Mouse (Mus musculus) A20 (cell line): ENCODE data around the gene Arl6ip1.
A peak's percentile ranks its signal among the peaks of the same experiment; 100 is the strongest.

ENCODE experiments used
- DNase-seq: peaks from one replicate; pipeline ENCODE4 v3.0.0-alpha.2; 2011; ENCODE audit warnings: low read depth, low spot score

Gene Arl6ip1

GRCm38 (mm10) chr7:118116787-118117538 lies 12.5 kb downstream of the Arl6ip1 start:
- no peak for DNase-seq

DNA sequence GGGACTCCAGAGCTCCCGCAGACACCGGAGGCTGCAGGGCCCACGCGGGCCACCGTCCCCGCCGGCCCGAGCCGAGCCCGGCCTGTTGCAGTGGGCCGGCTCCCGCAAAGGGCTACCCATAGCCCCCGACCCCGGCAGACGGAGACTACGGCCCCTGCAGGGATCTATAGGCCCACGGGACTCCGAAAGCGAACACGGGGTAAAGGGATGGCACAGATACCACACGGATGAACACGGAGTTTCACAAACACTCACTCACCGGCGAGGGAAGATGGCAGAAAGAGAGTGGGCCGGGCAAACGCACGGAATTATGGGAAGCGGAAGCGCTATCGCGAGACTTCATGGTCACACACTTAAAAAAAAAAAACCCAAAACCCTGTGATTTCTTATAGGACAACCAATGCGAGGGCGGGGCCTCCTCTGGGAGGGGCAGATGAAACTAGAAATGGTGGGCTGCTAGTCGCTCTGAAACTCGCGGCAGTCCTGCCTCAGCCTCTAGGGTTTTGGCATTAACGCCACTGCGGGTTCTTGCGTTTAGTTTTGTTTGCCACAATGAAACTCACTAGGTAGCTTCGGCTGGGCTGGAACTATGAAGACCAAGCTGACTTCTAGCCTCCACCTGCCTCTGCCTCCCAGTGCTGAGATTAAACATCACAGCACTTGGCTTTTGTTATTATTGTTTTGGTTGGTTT lies 13.4 kb downstream of the Arl6ip1 start, which contains the start of gene Rps15a:
Gene Rps15a (minus strand): TSS at position 312 of the 692 bp plus-strand sequence.
- peak; percentile 96 for DNase-seq

- DNase-seq, result no peak
Measured at GRCm38 (mm10) chr7:118115533-118115876, 14.0 kb downstream of the Arl6ip1 start.

- no peak for DNase-seq
Measured at GRCm38 (mm10) chr7:118113541-118114297, 15.7 kb downstream of the Arl6ip1 start.

DNA sequence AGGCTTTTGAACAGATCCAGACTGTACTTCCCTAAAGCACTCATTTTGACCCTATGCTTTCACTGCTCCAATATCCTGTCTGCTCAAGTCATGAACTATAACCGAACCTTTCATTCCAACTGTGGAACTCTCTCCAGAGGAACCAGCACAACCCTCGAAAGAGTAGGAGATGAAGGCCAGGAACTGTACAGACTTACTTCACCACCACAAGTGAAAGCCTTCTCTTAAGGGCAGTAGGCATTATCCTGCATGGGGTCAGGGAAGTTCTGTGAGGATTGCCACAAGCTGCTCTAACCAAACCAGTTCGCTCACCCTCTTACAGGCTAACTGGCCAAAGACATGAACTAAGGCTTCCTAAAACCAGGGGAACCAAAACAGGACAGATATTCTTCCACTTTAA lies 18.3 kb downstream of the Arl6ip1 start:
- DNase-seq, result no peak

GRCm38 (mm10) chr7:118107671-118108070 lies 21.8 kb downstream of the Arl6ip1 start:
- no peak for DNase-seq

DNA sequence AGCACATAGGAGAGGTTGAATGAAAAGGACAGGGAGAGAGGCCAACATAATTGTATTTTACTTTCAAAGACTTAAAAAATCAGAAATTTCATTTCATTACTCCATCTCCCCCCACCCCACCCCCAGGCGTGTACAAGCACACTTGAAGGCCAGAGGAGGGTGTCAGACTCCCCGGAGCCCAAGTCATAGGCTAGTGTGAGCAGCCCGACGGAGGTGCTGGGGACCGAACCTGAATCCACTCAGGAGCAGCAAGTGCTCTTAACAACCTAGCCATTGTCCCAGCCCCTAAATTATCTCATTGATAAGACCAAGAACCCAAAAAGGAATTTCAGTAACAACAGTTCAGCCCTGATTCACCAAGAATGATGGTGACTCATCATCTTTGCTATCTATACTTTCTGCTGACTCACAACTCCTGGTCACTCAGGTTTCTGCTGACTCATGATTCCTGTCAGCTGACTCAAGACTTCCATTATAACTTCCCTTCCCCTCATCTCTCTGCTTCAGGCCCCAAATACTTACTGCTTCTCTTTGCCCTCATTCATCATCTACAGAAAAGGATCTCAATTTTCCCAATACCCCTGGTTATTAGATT lies 24.9 kb downstream of the Arl6ip1 start:
- no peak for DNase-seq

- DNase-seq, result no peak
Measured at GRCm38 (mm10) chr7:118103462-118104379, 25.7 kb downstream of the Arl6ip1 start.

DNA sequence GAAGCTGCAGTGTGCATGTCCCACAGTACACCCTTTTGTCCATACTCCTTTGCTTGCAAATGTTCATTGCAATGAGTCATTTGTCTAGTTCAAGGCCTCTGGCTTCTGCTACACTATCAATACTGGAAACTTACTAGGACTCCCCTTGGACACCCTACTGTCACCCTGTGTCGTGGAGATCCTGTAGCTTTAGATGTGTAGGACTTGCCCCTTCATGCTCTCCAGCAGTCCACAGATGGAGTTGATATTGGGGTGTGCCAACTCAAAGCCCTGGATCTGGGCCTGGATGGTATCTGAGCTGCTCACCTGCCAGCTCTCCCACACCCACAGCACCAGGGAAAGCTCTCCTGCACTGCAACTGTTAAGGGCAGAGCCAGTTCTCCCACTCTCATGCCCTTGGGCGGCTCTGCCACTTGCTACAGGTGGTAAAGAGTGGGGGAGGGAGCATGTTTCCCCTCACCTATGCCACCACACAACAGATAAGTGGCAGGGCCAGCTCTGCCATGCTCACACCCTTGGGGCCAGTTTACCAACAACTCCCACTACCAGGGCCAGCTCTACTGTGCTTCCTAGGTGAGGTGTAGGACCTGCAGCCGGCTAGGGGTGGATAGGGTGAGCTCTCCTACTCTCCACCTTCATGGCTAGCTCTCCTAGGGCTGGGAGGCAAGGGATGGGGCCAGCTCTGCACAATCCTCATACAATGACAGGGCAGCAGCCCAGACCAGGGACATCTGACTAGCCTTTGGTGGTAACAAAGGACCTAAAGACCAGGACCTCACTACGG lies 26.6 kb downstream of the Arl6ip1 start:
- DNase-seq, result peak; percentile 43

- peak; percentile 68 for DNase-seq
Measured at GRCm38 (mm10) chr7:118102231-118102630, 27.2 kb downstream of the Arl6ip1 start.

DNA sequence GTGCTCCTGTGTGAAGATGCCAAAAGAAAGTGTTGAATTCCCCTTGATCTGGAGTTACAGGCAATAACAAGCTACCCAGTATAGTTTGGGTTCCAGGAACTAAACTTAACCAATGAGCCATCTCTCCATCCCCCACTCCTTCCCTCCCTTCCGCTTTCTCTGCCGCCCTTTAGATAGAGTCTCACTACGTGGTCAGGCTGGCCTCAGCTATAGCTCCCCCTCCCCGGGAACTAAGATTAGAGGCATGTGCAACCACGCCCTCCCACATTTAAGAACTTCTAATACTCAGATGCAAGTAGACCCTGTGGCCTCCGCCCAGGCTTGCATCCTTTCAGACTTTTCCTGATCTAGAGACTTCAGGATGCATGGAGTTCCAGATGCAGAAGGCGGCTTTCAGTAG lies 31.8 kb downstream of the Arl6ip1 start:
- DNase-seq, result no peak

DNA sequence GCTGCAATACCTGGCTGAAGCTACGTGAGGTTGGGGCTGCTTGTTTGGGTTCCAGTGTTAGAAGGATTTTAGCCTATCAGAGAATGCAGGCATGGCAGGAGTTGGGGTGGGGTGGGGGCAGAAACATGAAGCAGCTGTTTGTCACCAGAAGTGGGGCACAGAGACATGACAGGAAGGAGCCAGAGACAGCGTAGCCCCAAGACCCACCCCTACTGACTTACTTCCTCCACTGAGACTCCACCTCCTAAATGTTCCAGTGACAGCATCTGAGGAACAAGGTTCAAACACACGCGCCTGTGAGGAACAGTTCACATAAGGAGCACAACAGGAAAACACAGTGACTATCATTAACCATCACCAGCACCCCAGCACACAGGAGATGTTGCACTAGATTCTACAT lies 49.5 kb downstream of the Arl6ip1 start:
- no peak for DNase-seq

DNA sequence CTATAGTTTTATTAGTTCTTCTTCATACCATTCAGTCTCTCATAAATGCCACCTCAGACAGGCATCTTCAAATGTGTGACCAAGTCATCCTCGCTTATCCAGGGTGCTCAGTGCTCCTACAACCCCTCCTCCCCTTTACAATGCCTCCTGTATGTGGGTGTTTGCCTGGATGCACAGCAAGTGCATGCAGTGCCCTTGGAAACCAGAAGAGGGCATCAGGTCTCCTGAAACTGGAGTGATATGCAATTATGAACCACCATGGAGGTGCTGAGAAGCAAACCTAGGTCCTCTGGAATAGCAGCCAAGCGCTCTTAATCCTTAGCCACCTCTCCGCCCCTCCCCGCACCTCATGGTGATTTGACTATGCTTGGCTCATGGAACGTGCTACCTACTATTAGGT lies 50.4 kb downstream of the Arl6ip1 start:
- DNase-seq, result peak; percentile 22
